Mouse (Mus musculus) liver, embryonic 15.5 days (tissue): ENCODE data around the gene Senp6. TPM values are rescaled to one million over a fixed set of nuclear protein-coding genes. Genes with fewer than 3 reads are reported as not detected.

Experiments
- ATAC-seq: fragments of 200-750 bp; cut with Nextera tagmentation; 2 replicates; pipeline ENCODE4 v1.8.0; 2017; ENCODE audit warnings: moderate number of reproducible peaks, mild to moderate bottlenecking, moderate library complexity; ENCODE audit not compliant: insufficient read depth
- H3K27ac ChIP-seq: fragments of 300-500 bp; sonication (generic); replicated peaks from 2 replicates; pipeline ENCODE4 v1.5.1; 2015; ENCODE audit warnings: mild to moderate bottlenecking, inconsistent platforms
- H3K27me3 ChIP-seq: fragments of 300-500 bp; sonication (generic); 2 replicates; pipeline ENCODE4 v1.6.1; 2015; ENCODE audit warnings: mild to moderate bottlenecking, inconsistent platforms
- H3K36me3 ChIP-seq: fragments of 300-500 bp; sonication (generic); replicated peaks from 2 replicates; pipeline ENCODE4 v1.6.1; 2015; ENCODE audit warnings: moderate library complexity, mild to moderate bottlenecking, inconsistent platforms
- H3K4me1 ChIP-seq: fragments of 300-500 bp; sonication (generic); replicated peaks from 2 replicates; pipeline ENCODE4 v1.6.1; 2015; ENCODE audit warnings: inconsistent platforms
- H3K4me2 ChIP-seq: fragments of 300-500 bp; sonication (generic); 2 replicates; pipeline ENCODE4 v1.6.1; 2015; ENCODE audit warnings: moderate library complexity, mild to moderate bottlenecking, inconsistent platforms
- H3K4me3 ChIP-seq: fragments of 300-500 bp; sonication (generic); replicated peaks from 2 replicates; pipeline ENCODE4 v1.5.1; 2015; ENCODE audit warnings: mild to moderate bottlenecking, inconsistent platforms
- H3K9ac ChIP-seq: fragments of 300-500 bp; sonication (generic); 2 replicates; pipeline ENCODE4 v1.6.1; 2015; ENCODE audit warnings: moderate library complexity, mild to moderate bottlenecking, inconsistent platforms
- H3K9me3 ChIP-seq: fragments of 300-500 bp; sonication (generic); replicated peaks from 2 replicates; pipeline ENCODE4 v1.6.1; 2016; ENCODE audit warnings: inconsistent platforms
- WGBS: fragments of 180-500 bp; shearing (Covaris S2); methylation state at CpG from one replicate; pipeline ENCODE4 v1.1.7; 2015; ENCODE audit warnings: mixed read lengths; ENCODE audit not compliant: insufficient replicate concordance; 5-methylcytosine and 5-hydroxymethylcytosine counted together
- polyA plus RNA-seq: library from polyadenylated mRNA; unstranded; fragments of >200 nt; fragmentation: Nextera tagmentation; extraction: Ambion mirVana; gene quantifications from 2 replicates; pipeline ENCODE4 v1.2.1, GENCODE M21; 2015

The Senp6 gene
- polyA plus RNA-seq, 1 experiment from 2014 or later = 13.0 TPM

DNA sequence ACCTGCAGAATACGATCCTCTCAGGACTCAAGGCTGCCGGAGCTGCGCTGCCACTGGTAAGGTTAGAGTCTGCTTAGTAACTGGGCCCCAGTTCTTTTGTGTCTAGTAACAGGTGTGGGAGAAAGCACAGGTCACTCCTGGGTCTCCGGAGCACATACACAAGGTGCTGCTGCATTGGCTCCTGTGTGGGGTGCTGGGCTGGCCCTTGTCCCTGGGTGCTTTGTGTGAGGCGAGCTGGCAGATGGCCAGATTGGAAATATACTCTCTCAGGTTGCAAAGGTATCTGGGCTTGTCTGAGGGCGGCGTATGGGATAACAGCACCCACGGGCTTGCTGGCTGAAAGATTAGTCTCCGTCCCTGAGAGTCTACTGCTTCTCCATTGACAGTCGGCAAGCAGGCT lies 125.6 kb downstream of the Senp6 start:
- ATAC-seq = no peak
- H3K36me3 ChIP-seq = no peaks in the 10 kb centered on the region
- no peak overlapping the region for H3K4me3 ChIP-seq
- H3K9me3 ChIP-seq = no peaks in the 10 kb centered on the region
- H3K27ac ChIP-seq = no peak overlapping the region
- H3K4me2 ChIP-seq = no peak overlapping the region
- 71% methylated on average over 10 of the region's 10 CpGs for WGBS
- no peak overlapping the region for H3K9ac ChIP-seq
- H3K27me3 ChIP-seq = no peaks in the 10 kb centered on the region
- no peaks in the 10 kb centered on the region; the same call in 1 of the 2 replicates for H3K4me1 ChIP-seq

DNA sequence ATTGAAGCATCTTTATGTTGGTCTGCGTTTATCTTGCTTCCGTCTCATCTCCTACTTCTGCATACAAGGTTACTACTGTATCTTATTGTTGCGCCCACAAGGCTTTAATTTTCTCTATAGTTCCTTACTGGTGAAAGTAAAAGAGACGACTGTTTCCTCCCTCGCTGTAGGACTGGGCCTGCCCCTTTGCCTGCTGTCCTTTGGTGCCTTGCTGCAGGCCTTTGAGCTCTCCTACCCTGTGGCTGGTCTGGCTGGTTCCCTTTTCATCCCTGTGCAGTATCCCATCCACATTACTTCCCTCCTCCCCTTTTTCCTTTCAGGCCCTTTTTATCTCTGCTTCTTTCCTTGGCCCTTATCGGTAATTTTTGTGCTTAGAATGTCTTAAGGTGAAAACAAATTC lies 127.7 kb downstream of the Senp6 start:
- no peak for ATAC-seq
- Histone ChIP-seq H3K36me3 (no peaks in the 10 kb centered on the region), H3K9me3 (no peaks in the 10 kb centered on the region), H3K27ac (no peak overlapping the region), H3K9ac (no peak overlapping the region), H3K27me3 (no peaks in the 10 kb centered on the region), H3K4me2 (no peak overlapping the region), H3K4me1 (no peaks in the 10 kb centered on the region; the same call in 1 of the 2 replicates), H3K4me3 (no peak overlapping the region)
- WGBS = 53% methylated on average over 6 of the region's 6 CpGs

Other genes with a start within 250 kb of the Senp6 start
- gene Filip1, start 54.1 kb upstream of the Senp6 start, polyA plus RNA-seq = 0.67 and 0.90 TPM in 2 replicates
- gene Myo6, start 98.1 kb downstream of the Senp6 start, polyA plus RNA-seq = 2.7 and 2.9 TPM in 2 replicates